Mouse (Mus musculus) thymus, postnatal 25 days (tissue): Measurements from ENCODE around the gene Cxcl1.

Source experiments
- DNase-seq: peaks from one replicate; pipeline ENCODE4 v3.0.0; 2022

Cxcl1 gene

GRCm38 (mm10) chr5:90888661-90889060 is 2.4 kb upstream of the Cxcl1 start:
- DNase-seq = no peak

- DNase-seq = no peak
Measured at GRCm38 (mm10) chr5:90891464-90891813, 398 bp downstream of the Cxcl1 start.

- no peak for DNase-seq
Measured at GRCm38 (mm10) chr5:90894231-90894630, 3.2 kb downstream of the Cxcl1 start.

- DNase-seq = no peak
Measured at GRCm38 (mm10) chr5:90897429-90897828, 6.4 kb downstream of the Cxcl1 start.

GRCm38 (mm10) chr5:90899308-90899707 is 8.3 kb downstream of the Cxcl1 start:
- no peak for DNase-seq

- DNase-seq = no peak
Measured at GRCm38 (mm10) chr5:90900147-90900546, 9.1 kb downstream of the Cxcl1 start.

- no peak for DNase-seq
Measured at GRCm38 (mm10) chr5:90900688-90901087, 9.6 kb downstream of the Cxcl1 start.

- peak; percentile 8 for DNase-seq
Measured at GRCm38 (mm10) chr5:90902380-90903260, 11.6 kb downstream of the Cxcl1 start.

GRCm38 (mm10) chr5:90903339-90904020 is 12.4 kb downstream of the Cxcl1 start, which contains the start of gene Cxcl2:
TSS of gene Cxcl2 (plus strand) at chr5:90903871.
- no peak for DNase-seq

- peak; percentile 34 for DNase-seq
Measured at GRCm38 (mm10) chr5:90908983-90909382, 17.9 kb downstream of the Cxcl1 start.

- no peak for DNase-seq
Measured at GRCm38 (mm10) chr5:90919495-90919894, 28.5 kb downstream of the Cxcl1 start.

GRCm38 (mm10) chr5:90922958-90923357 is 31.9 kb downstream of the Cxcl1 start:
- no peak for DNase-seq

- DNase-seq = no peak
Measured at GRCm38 (mm10) chr5:90930546-90930945, 39.5 kb downstream of the Cxcl1 start.

GRCm38 (mm10) chr5:90930971-90931851 is 40.2 kb downstream of the Cxcl1 start, which contains the start of gene Mthfd2l:
TSS of gene Mthfd2l (plus strand) at chr5:90931117.
- peak; percentile 83 for DNase-seq

GRCm38 (mm10) chr5:90931911-90932310 is 40.9 kb downstream of the Cxcl1 start:
- DNase-seq = no peak

- DNase-seq = no peak
Measured at GRCm38 (mm10) chr5:90936706-90937105, 45.7 kb downstream of the Cxcl1 start.
